Mouse (Mus musculus): Measurements from ENCODE around the gene 4931406C07Rik.
"Not testable (repeated sequence)": the region's sequence is repeated elsewhere in the genome, so short reads cannot be mapped to it uniquely, and the experiment has no call there.

The 4931406C07Rik gene

DNA sequence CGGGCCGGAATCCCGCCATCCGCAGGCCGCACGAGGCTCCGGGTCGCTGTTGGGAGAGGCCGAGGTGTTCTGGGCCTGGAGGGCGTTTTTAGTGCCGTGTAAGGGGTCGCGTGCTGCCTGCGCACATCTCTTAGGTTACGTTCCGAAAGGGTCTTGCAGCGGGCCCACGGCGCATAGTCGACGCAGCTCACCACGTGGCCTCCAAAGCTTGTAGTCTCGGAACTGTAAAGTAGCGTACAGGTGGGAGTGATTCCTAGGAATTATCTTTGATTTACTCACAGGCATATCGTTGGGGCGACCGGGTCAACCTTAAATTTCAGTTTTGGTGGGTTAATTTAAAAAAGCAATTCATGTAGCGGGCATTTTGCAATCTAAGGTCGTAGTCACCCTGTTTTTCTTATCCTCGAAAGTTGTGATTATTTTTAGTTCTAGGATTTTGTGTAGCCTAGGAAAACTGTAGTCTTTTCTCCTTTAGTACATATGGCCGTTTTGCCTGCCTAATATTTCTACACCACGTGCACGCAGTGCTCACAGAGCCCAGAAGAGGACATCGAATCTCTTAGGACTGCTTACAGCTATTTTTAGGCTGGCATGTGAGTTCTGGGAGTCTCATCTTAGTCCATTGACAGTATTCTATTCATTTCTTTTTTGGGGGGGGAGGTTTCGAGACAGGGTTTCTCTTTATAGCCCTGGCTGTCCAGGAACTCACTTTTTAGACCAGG lies at the start of gene 4931406C07Rik:
4931406C07Rik (minus strand) TSS at position 51 of the 722 bp plus-strand sequence.
- no peak for DNase-seq (ENCODE audit: low spot score in 2 of 2)

GRCm38 (mm10) chr9:15349925-15350324 lies 43.7 kb upstream of the 4931406C07Rik start:
- DNase-seq (ENCODE audit: low spot score in 2 of 2), result no peak

GRCm38 (mm10) chr9:15337776-15338175 lies 31.5 kb upstream of the 4931406C07Rik start:
- no peak for DNase-seq (ENCODE audit: low spot score in 2 of 2)

- DNase-seq (ENCODE audit: low spot score in 2 of 2), result no peak
Measured at GRCm38 (mm10) chr9:15318170-15318742, 12.0 kb upstream of the 4931406C07Rik start.

GRCm38 (mm10) chr9:15317223-15318169 lies 11.2 kb upstream of the 4931406C07Rik start:
- no peak for DNase-seq (ENCODE audit: low spot score in 2 of 2)

DNA sequence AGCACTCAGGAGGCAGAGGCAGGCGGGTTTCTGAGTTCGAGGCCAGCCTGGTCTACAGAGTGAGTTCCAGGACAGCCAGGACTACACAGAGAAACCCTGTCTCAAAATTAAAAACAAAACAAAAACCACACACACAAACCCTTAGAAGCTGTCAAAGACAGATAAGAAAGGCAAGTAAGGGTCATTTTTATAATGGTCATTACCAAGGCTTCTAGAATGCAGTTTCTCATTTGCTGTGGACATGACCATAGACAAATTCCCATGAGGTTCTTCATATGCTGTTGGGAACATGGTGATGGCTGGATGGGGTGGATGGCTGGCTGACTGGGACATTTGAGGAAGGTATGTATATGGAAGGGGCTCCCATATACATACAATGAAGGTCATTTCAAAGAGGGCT lies 10.0 kb upstream of the 4931406C07Rik start:
- not testable (repeated sequence) for DNase-seq (ENCODE audit: low spot score in 2 of 2)

DNA sequence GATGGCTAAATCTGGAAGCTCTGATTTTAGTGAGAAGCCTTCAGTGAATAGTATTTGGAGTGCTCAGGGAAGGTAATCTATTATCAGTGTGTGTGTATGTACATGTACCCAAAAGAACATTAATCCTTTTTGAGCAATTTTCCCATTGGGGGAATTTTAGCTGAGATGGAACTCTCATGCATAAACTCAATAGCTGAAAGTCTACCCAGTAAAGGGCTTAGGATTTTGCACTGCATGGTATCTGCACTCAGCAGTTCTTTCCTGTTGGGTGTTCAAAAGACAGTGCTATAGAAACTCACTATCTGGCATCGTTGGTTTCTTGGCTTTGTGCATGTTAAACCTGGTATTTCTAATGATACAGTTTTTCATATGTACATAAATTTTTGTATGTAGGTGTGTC lies 8.4 kb upstream of the 4931406C07Rik start:
- no peak for DNase-seq (ENCODE audit: low spot score in 2 of 2)

GRCm38 (mm10) chr9:15313633-15314032 lies 7.4 kb upstream of the 4931406C07Rik start:
- no peak for DNase-seq (ENCODE audit: low spot score in 2 of 2)

- no peak for DNase-seq (ENCODE audit: low spot score in 2 of 2)
Measured at GRCm38 (mm10) chr9:15312054-15312735, 5.9 kb upstream of the 4931406C07Rik start.

- DNase-seq (ENCODE audit: low spot score in 2 of 2), result no peak
Measured at GRCm38 (mm10) chr9:15310179-15310578, 3.9 kb upstream of the 4931406C07Rik start.

- DNase-seq (ENCODE audit: low spot score in 2 of 2), result no peak
Measured at GRCm38 (mm10) chr9:15309425-15309824, 3.2 kb upstream of the 4931406C07Rik start.

DNA sequence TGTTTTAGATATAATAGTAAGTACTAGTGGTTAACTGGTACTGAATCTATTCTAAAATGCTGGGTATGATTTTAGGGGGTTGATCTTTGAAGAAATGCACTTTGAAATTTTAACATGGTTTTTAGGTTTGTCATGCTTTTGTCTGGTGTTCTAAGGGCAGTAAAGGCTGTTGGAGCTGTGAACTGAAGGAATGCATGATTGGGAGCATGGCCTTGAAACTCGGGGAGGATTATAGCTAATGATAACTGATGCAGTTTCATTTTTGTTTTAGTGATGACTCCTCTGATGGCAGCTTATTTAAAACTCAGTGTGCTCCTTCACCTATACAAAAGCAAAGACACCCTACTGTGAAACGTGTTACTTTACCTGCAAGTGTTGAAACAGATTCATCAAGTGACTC lies 2.0 kb upstream of the 4931406C07Rik start:
- no peak for DNase-seq (ENCODE audit: low spot score in 2 of 2)

DNA sequence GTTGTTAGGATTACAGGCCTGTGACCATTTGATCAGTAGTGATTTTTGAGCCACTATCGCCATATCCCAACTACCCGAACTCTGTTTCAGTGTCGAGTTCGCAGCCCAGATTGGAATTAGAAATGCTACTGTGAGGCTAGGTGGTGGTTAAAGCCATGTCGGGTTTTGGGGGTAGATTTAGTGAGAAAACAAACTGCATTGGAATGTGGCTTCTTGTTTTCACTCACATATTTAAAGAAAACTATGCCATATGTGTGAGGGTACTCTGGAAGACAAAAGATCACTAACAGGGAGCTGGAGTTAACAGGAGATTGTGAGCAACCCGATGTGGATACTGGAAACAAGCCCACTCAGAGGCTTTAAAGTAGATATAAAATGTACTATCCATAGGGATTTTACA lies 1.0 kb upstream of the 4931406C07Rik start:
- DNase-seq (ENCODE audit: low spot score in 2 of 2), result no peak

DNA sequence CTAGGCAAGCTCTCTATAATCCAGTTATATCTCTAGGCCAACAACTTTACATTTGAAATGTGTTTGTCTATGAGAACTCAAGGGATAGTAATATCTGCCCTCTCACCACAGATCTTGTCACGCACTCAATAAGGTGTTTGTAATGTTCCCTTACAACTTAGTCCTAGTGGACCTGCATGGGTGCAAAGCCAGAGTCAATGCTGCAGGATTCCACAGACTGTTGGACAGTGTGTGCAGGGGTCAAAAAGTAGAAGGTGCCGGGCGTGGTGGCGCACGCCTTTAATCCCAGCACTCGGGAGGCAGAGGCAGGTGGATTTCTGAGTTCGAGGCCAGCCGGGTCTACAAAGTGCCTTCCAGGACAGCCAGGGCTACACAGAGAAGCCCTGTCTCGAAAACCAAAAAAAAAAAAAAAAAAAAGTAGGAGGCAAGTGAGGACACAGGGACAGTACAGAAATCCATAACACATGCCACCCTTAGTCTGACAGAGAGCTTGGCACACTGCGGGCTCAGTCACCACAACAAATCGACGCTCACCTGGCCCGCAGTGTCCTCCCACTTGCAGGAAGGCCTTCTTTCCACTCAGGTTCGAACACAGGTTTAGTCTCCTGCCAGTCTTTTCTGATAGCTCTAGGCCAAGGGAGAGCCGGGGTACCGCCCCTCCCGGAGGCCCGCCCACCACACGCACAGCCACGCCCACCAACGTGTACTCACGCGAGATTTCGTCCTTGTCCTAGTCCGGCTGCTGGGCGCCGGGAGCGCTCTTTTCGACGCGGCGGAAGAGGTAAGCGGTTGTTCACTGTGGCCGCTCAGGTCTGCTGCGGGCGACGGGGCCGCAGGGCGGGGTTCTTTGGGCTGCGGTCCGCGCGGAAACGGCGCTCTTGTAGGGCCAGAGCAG lies 498 bp downstream of the 4931406C07Rik start, which contains the start of gene Taf1d:
Taf1d (plus strand) TSS at position 712 of the 895 bp plus-strand sequence.
- peak; percentile 99 for DNase-seq (ENCODE audit: low spot score in 2 of 2)

DNA sequence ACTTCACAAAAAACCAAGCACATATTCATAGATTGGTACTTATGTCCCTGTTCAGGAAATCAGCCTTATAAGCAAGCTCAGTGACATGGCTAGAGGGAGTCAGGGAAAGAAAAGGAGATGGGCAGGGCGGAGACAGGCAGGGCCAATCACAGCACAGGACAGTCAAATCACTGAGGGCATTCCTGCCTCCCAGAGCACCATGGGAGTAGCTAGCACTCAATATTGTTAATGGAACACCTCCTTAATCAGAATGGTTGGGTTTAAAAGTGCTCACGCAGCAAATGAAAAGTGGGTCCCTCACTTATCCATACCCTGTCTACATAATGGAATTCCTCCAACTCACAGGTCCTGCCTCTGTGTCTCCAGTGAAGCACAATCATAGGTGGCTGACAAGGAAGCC lies 3.4 kb downstream of the 4931406C07Rik start:
- no peak for DNase-seq (ENCODE audit: low spot score in 2 of 2)

GRCm38 (mm10) chr9:15302006-15302405 lies 4.2 kb downstream of the 4931406C07Rik start:
- not testable (repeated sequence) for DNase-seq (ENCODE audit: low spot score in 2 of 2)

DNA sequence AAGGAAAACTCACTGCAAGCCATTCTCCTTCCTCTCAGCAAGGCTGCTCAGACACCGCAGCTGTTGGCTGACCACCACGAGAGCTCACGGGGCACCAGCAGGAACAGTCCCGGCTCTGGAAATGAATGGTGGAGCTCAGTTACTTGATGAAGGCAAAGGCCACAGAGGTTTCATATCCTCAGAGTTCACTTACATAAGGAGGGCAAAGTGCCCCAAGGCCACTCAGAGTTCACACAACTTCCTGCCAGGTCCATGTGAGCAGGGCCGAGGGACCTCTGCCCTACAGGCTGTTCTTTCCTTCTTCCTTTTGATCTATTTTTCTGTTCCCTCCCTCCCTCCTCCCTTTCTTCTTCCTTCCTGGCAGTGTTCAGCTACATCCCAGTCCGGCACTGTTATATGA lies 4.8 kb downstream of the 4931406C07Rik start:
- no peak for DNase-seq (ENCODE audit: low spot score in 2 of 2)

- DNase-seq (ENCODE audit: low spot score in 2 of 2), result no peak
Measured at GRCm38 (mm10) chr9:15300056-15300455, 6.2 kb downstream of the 4931406C07Rik start.

- DNase-seq (ENCODE audit: low spot score in 2 of 2), result no peak
Measured at GRCm38 (mm10) chr9:15298451-15298850, 7.8 kb downstream of the 4931406C07Rik start.

GRCm38 (mm10) chr9:15297112-15297511 lies 9.1 kb downstream of the 4931406C07Rik start:
- DNase-seq (ENCODE audit: low spot score in 2 of 2), result no peak

DNA sequence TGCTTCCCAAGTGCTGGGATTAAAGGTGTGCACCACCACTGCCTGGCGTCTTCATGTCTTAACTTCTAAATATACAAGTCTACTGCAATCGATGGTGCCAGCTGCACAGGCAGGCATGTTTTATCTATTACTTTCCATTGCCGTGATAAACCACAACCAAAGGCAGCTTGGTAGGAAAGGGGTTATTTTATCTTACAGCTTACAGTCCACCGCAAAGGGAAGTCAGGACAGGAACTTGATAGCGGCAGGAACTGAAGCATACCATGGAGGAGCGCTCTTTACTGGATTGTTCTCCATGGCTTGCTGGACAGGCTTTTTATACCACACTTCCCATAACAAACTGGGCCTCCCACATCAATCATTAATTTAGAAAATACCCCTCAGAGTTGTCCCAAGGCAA lies 17.0 kb downstream of the 4931406C07Rik start:
- DNase-seq (ENCODE audit: low spot score in 2 of 2), result no peak
